Mouse (Mus musculus) c-Kit-negative CD71-positive TER-119-positive erythroid progenitor cells, embryonic 14.5 days (primary cell): ENCODE results near the gene Eya2.

ENCODE experiments used
- DNase-seq: peaks from one replicate; pipeline ENCODE4 v3.0.0-alpha.2; 2013; ENCODE audit warnings: low read depth, low spot score

Eya2 gene

GRCm38 (mm10) chr2:165593763-165594162 lies 1.1 kb upstream of the Eya2 start:
- DNase-seq, result no peak

DNA sequence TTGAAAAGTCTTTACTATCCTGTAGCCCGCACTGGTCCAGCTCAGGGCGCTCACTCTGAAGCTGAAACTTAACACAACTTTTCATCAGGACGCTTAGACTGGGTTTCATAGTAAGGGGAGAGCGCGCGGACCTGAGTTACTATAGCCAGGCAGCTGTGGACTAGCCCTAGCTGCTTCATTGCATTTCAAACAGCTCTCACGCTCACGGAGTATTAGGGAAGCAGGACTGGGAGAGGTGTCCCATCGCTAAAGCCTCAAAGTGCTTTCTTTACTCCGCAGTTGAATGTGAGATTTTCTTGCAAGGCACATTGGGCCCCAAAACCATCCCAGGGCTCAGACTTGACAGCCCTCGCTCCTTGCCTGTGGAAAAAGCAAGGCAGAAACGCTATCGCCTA lies 841 bp downstream of the Eya2 start:
- DNase-seq, result no peak

GRCm38 (mm10) chr2:165596141-165596540 lies 1.3 kb downstream of the Eya2 start:
- DNase-seq, result no peak

DNA sequence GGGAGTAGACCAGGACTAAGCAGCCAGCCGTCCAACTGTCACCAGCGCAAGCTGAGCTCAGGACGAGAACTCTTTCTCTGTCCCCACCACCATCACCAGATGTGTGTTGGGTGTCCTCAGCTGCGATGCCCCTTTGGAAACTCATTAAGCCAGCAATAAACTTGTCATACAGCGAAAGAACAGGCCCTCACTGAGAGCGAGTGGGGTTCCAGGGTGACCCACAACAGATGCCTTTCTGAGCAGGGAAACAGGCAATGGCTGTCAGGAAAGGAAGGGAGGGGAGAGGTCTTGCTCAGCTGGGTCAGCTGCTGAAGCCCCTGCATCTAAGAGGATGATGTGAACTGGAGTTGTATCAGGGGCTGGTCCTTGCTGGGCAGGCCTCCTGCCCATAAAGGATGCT lies 2.7 kb downstream of the Eya2 start:
- DNase-seq, result no peak

GRCm38 (mm10) chr2:165598139-165598538 lies 3.3 kb downstream of the Eya2 start:
- no peak for DNase-seq

GRCm38 (mm10) chr2:165599566-165599965 lies 4.7 kb downstream of the Eya2 start:
- DNase-seq, result no peak

DNA sequence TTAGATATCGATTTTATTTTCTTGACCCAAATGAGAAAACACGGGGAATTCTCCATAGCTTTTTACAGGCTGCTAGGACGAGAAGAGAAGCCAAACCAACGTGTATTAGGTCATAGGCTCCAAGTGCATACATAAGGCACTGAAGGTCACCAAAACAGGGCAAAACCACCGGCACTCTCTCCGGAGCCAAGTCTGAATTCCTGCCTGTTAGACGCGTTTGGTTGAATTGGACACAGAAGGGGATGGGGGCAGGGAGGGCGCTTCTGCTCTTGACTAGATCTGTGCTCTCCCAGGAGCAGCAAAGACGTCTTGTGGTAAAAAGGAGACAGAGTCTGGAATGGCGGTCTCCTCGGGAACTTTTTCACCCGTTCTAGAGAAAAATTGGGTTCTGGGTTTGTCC lies 6.1 kb downstream of the Eya2 start:
- DNase-seq, result no peak

- no peak for DNase-seq
Measured at GRCm38 (mm10) chr2:165601605-165602004, 6.8 kb downstream of the Eya2 start.

- no peak for DNase-seq
Measured at GRCm38 (mm10) chr2:165603775-165604174, 8.9 kb downstream of the Eya2 start.

GRCm38 (mm10) chr2:165611551-165612253 lies 16.9 kb downstream of the Eya2 start:
- DNase-seq, result no peak

DNA sequence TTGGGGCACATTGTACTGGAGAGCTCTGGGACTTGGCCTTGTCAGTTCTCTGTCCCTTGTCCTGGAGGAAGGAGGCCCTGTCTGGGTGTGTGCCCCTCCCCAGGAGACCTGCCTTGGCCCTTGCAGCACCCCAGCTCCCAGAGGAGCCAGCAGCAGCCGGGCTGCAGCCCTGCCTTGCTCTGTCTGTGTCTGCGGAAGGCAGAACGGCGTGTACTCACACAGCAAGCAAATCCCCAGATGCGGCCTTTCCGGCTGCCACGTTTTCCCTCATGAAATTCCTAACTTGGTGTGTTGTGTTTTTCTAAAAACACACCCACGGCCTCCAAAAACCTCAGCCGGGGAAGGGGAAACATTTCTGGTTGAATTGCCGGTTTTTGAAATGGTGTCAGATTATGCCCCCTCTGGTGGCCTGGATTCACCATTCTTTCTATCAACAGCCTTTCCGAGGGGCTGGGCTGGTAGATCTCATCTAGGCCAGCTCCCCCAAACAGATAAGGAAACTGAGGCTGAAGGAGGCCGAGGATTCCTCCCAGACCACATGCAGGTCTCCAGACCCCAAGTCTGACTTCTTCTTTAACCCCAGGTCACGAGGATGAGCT lies 19.0 kb downstream of the Eya2 start:
- no peak for DNase-seq

GRCm38 (mm10) chr2:165621488-165621887 lies 26.7 kb downstream of the Eya2 start:
- no peak for DNase-seq

GRCm38 (mm10) chr2:165622596-165622995 lies 27.8 kb downstream of the Eya2 start:
- DNase-seq, result no peak

DNA sequence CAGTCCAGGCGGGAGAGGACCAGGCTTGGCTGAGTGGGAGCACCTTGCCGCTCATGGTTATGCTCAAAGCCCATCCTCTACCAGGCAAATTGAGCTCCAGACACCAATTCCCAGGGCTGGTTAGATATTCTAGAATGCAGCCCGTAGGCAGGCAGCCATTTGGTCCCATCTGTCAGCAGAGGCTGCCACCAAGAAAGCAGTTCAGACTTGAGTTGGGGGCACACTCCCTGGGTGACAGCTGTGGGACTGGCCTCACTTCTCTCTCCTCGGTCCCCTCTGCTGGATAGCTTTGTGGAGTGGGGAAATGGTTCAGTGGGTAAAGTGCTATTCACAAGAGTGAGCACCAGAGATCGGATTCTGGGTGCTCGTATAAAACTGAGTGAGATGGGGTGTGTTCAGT lies 32.0 kb downstream of the Eya2 start:
- DNase-seq, result no peak

GRCm38 (mm10) chr2:165627974-165628373 lies 33.1 kb downstream of the Eya2 start:
- DNase-seq, result no peak

DNA sequence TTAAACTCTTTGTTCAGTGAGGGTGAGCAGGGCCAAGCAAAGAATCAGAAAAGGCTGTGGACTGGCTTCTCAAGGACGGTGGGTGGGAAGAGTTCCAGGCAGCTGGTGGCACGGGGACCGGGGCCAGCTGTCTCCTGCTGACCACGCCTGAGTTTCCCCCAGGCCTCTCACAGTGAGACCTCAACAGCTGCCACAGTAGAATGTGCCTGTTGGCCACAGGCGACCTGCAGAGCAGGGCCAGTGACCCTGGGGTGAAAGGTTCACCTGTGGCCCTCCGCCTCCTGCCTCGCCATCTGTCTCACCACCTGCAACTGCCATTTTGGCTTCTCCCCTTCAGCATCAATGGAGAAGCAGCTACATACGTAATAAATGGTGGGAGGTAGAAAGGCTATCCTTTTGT lies 35.1 kb downstream of the Eya2 start:
- DNase-seq, result no peak

- DNase-seq, result no peak
Measured at GRCm38 (mm10) chr2:165633011-165633785, 38.4 kb downstream of the Eya2 start.

DNA sequence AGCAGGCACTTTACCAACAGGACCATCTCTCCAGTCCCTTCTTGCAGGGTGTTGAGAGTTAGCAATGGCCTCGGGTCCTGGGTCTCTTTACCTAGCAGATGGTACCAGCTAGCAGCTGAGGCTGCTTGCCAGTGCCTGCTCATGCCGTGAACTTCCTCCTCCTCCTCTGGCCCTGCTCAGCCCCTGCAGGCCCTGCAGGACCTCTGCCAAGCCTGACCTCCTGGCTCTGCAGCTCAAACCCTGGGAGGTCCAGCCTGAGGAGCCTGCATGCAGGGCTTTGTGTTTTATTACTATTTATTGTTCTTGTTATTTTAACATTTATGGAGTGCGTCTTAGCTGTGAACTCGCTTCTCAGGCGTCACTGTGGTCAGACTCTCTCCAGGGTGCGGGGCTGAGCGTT lies 39.6 kb downstream of the Eya2 start:
- DNase-seq, result no peak

DNA sequence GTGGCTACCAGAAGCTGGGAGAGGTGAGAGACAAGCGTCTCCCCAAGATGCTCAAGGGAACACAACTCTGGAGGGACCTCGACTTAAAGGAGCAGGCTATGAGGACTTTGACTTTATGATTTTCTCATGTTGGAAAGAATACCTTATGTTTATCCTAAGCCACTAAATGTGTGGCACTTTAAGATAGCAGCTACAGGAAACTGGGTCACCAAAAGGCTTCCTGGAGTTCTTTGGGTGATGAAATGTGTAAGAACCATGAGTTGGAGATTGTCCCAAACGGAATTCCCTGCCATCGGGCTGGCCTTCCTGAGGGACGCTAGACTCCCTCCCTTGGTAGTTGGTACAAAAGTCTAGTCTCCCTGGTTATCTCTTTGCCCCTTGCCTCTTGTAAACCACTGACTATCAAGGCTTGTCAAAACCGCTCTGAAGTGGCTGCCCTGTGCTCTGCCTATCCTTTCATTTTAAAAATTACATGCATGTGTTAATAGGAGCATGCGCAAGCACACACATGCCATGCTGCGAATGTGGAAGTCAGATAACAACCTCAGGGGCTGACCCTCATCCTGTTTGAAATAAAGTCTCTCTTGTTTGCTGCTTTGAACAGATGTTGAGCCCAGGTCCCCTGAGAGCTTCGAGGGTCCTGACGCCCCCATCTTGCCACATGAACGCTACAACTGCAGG lies 44.4 kb downstream of the Eya2 start:
- no peak for DNase-seq

DNA sequence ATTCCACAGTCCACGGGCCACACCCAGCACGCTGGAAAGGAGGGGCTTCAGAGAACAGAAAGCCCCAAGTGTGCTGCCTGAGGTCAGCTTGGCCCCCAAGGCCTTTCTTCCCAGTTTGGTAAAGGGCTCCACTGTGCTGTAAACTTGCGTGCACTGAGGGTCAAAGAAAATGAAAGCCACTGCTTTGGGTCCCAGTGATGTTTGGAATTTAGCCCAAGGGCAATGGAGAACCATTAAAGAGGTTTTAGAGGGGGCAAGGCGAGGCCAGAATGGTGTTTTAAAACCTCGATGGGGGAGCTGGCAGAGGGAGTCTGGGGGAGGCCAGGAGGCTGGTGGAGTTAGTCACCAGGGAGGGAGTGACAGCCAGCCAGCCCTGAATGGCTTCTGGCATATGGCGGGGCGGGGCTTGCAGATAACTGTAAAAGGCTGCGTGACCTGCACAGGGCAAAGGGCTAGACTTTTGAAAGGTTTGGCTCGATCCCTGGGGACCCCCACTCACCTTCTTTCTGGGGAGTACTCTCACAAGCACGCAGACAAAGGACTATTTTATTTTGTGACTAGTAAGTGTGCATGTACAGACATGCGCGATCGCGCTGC lies 47.2 kb downstream of the Eya2 start:
- no peak for DNase-seq

GRCm38 (mm10) chr2:165643596-165643995 lies 48.8 kb downstream of the Eya2 start:
- DNase-seq, result no peak

DNA sequence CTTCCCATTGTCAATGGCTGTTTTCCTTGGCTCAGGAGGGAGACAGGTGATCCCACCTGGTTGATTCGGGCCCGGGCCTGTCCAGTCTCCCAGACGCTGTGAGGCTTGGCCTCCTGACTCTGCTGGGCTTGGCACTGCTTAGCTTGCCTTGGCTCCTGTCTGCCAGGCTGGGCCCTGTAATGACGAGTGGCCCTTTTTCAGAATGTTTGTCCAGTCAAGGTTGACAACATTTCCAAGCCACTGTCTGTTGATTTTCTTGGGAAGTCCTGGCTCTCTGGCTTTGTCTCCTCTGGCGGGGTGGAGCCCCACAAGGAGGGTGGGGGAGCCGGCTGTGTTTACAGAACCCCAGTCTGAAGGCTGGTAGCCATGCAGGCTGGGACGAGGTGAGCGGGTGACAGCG lies 49.2 kb downstream of the Eya2 start:
- DNase-seq, result no peak
